Mouse (Mus musculus) c-Kit-negative CD71-positive TER-119-positive erythroid progenitor cells, embryonic 14.5 days (primary cell): ENCODE measurements around the gene Kif1b.
"Not testable (repeated sequence)": the region's sequence is repeated elsewhere in the genome, so short reads cannot be mapped to it uniquely, and the experiment has no call there.

Experiments used
- DNase-seq: peaks from one replicate; pipeline ENCODE4 v3.0.0-alpha.2; 2013; ENCODE audit warnings: low read depth, low spot score

Gene Kif1b

DNA sequence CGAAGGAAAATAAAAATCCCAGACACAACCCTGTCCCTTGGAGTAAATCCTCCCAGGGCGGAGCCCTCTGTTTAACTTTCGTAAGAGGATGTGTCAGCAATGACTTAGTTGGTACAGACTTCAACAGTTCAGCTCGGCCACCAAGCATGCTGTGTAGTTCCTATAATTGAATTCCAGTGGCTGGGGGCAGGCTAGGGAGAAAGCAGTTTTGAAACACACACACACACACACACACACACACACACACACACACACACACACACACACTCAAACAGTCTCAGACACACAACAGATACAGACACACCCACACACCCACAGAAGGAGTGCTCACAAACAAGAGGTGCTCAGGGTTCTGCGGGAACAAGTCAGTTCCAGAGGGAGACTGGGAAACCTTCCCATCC, 135.9 kb downstream of the Kif1b start:
- no peak for DNase-seq

DNA sequence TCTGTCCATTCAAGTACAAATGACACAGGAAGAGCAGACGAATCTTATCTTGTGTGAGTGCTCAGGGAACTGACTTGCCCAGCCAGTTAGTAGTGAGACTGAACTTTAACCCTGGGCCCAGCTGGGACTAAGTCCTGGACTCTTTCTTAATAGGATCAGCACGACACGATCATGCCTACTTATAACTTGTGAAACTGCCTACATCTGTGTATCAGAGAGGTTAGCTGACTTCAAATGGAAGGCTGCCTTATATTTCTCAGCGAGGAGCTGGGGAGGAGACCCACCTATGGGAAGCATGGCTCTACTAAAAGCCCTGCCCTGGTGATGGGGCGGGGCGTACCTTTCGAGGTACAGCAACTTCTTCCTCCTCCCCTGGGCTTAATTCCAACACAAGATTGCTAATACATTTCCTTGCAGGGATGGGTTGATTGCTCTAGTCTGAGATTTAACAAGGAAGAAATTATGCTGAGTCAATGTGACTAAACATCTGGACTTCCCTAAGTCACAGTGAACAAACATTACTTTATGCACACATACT, 137.0 kb downstream of the Kif1b start:
- no peak for DNase-seq

DNA sequence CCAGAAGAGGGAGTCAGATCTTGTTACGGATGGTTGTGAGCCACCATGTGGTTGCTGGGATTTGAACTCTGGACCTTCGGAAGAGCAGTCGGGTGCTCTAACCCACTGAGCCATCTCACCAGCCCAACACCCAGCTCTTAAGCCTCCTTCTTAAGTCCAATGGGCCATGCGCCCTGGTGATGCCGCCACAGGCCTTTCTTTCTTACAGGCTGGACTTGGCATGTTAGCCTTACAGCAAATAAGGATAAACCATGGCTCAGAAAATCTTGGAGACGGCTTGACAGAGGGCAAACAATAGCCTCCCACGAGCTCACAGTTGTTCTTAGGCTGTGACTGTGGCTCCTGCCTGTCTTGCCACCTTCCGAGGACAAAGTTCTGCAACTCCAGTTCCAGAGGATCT, 137.6 kb downstream of the Kif1b start:
- DNase-seq, result not testable (repeated sequence)

DNA sequence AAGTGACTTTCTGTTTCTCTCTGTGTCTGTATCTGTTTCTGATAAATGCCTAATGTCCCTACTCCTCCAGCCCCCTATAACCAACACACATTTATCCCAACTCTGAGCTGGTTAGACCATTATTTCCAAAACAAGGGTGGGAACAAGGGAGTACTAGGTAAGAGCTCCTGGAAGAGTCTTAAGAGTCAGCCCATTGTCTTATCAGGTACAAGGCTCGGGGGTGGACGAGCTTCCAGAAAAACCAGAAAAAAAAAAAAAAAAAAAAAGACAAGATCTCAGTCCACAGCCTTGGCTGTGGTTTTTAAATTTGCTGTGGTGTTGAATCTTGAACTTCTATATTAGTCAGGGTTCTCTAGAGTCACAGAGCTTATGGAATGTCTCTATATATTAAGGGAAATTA, 139.5 kb downstream of the Kif1b start:
- DNase-seq, result no peak

DNA sequence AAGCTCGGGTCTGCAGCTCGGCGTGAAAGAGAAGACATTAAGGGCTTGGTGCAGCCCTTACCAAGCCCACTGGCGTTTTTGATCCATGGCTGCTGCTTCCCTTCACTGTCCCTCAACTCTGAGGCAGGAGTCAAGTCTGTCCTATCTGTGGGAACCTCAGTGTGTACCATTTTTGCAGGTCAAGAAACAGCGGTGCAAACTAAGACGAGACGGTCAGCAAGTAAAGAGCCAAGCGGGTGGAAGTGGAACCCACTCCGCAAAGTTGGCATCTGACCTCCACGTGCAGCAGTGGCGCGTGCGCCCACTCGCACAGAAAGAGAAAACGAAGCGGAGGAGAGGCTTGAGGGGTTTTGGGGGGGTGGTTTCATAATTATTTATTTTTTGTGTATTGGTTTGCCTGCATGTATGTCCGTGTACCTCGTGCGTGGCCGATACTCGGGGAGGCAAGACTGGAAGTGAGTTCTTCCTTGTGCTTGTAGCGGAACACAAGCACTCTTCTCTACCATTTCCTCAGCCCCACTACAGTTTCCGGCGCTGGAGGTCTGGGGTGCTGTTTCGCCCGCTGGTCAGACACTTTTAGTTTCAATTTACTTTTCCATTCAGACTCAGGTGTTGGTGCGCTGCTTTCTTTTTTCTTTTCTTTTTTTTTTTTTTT, 140.4 kb downstream of the Kif1b start:
- DNase-seq, result no peak

DNA sequence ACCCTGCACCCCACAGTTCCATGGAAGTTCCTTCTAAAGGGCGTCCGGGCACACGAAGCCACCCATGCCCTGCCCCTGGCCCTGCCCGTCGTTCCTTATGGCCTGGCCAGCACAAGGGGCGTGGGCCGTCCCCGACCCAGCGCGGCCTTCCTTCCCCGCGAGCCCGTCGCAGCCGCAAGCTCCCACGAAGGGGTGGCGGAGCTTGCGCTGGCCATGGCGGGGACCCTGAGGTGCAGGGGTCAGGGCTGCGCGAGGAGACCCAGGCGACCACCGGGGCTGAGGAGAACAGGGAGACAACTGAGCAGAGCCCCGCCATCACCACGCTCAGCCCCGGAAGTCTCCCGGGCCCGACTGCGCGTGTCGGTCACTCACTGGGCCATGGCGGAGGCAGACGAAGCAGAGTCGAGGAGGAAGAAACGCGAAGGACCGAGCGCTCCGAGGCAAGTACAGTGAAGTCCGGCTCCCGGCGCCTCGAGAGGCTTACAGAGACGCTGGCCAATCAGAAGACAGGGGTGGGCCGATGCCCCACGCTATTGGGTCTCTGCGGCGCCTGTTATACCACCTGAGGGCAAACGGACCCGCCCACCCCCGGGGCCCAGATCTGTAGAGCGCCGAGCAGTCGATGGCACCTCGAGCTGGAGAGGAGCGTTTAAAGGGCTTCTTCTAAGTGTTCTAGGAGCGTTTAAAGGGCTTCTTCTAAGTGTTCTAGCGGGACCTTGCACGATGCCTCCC, 141.1 kb downstream of the Kif1b start, which contains the start of gene Pgd:
Pgd (minus strand) TSS at position 557 of the 732 bp plus-strand sequence.
- peak; percentile 90 for DNase-seq

DNA sequence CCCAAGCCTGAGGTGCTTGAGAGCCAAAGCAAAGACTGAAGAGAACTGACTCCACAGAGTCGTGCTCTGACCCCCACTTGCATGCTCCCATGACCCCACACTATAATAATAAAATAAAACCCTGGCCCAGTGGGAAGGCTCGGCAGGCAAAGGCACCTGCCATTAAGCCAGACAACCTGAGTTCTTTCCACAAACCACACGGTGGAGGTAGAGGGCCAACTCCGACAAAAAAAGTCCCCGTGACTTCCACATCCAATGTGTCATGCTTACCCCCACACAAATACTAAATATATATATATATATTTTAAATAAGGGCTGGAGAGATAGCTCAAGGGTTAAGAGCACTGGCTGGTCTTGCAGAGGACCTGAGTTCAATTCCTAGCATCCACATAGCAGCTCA, 143.3 kb downstream of the Kif1b start:
- DNase-seq, result no peak

DNA sequence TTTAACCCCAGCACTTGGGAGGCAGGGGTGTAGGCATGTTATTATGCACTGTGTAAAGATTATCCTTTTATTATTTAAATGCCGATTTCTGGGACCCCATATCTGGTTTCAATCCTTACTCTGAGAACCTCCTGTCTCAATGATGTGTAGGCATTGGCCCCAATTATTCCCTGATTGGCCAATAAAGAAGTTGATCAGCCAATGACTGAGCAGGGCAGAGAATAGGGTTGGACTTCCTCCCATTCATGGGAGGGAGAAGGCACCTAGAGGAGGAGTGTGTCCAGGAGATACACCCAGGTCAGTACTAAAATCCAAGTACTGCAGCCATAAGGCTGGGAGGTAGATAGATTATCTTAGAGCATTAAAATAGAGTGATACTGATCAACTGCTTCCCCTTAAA, 144.3 kb downstream of the Kif1b start:
- no peak for DNase-seq

DNA sequence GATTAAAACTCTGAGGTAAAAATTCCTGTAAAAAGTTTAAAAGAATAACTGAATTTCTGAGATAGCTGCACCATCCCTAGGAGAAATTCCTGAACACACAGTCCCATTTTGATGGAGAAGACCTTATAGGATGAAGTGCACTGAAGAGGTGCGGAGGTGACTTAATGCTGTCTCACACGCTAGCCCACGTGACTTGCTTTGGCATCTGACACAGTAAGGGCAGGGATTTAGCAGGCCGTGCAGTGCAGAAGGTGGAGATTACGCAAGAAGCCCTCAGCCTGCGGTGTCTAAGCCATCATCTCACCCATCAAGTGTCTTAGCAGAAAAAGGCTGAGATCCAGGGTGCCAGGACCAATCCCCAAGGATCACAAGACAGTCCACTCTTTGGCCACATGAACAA, 146.3 kb downstream of the Kif1b start:
- no peak for DNase-seq

DNA sequence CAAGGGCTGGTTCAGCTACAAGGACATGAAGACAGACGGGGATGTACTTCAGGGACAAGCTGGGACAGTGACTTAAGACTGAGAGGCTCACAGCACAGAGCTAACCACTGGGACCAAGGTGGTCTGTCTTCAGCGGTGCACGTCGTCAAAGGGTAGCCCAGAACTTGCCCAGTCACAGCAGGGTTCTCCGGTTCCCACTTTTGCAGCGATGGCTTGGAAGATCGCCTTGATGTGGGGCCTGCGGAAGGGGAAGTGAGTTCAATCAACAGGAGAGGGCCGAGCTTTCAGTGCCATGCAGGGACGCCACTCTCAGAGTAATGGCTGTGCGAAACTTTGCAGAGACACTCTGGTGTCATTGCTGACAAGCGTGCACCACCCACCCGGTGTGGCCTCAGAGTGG, 147.6 kb downstream of the Kif1b start:
- DNase-seq, result no peak

DNA sequence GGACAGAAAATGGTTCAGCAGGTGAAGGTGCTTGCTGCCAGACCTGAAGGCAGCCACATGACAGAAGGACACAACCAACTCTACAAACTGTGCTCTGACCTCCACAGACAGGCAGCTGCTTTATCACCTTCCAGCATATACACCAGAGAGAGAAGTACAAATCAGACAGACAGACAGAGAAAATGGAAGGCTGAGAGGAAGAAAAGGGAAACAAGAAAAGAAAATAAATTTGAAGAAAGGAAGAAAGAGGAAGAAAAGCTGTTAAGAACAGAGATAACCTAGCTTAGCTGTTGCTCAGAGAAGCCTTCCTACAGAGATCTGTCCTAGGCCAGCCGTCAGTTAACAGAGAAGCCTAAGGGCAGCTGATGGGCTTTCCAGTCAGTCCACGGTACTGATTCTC, 148.3 kb downstream of the Kif1b start:
- DNase-seq, result no peak

DNA sequence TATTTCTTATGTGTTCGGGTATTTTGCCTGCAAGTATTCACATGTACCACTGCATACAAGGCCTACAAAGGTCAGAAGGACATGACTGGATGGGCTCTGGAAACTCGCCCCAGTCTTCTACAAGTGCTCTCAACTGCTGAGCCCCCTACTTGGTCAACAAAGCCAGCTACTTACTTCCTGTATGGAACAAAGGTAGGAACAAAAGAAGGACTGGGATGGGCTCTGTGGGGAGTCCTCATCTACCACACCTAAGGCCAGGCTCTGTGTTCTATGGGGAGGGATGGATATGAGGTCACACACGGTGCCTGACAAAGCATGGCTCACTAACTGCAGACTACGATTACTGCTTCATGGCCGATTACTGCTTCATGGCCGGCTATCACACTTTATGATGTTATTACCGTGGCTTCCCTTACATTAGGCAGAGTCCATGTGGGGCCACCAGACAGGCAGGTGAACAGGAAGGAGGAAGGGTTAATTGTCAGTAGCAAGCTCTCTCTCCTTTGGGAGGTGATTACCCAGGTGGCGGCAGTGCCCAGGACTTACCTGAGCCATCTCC, 150.0 kb downstream of the Kif1b start:
- DNase-seq, result no peak

DNA sequence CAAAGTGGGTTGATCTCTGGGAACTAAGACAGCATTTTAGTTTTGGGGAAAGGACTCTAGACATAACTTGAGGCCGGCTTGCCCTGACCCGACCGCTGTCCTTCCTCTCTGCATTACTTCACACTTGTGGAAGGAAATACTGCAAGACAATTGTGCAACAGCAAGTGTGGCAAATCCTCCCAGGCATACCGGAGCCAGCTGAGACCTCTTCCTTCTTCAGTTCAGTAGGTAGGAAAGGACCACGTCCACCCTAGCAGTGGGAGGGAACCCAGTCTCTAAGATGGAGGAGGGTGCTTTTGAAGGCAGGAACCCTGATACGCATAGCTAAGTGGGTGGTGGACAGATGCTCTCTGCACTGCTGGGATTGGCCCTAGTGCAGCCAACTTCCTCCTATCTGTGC, 151.8 kb downstream of the Kif1b start:
- DNase-seq, result no peak

DNA sequence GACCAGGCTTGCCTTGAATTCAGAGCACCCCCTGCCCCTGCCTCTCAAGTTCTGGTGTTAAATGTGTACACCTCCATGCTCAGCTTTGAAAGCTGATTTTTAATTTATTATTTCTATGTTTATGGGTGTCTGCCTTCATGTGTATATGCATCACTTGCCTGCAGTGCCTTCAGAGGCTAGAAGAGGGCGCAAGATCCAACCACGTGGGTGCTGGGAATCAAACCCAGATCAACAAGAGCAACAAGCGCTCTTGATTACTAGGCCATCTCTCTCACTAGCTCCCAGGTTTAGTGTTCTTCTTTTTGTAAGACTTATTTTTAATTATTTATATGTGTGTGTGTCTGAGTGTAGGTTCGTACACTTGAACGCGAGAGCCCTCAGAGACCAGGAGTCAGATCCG, 152.6 kb downstream of the Kif1b start:
- DNase-seq, result no peak

DNA sequence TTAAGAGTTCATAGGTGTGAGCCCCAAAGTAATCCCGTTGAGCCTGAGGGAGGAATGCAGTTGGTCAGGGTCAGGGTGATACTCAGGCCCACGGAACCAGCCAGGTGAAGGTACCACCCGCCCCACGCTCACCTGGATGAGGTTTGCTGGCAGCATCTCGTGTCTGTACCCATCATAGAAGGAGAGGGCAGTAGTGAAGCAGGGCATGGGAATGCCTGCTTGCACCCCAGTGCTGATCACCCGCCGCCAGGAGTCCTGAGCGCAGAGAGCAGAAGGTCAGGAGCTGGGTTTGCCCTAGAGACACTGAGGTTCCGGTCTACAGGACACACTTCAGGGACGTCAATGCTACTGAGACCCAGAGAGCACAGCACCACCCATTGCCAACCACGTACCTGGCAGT, 156.8 kb downstream of the Kif1b start:
- DNase-seq, result no peak

DNA sequence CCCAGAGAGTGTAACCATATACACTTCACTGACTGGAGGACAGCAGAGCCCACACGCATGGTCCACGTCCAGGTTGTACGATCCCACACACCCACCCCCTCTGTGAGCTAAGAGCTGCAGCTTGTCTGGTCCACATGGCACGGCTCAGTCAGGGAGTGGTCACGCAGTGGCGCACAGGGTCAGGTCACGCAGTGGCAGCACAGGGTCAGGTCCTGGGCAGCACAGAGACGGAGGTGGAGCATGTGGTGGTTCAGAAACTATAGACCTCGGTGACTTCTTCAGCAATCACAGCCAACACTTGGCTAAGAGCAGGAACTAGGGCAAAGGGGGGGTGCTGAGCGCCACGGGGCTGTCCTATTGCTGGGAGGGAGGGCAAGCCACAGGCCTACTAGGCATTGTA, 157.2 kb downstream of the Kif1b start:
- DNase-seq, result no peak

DNA sequence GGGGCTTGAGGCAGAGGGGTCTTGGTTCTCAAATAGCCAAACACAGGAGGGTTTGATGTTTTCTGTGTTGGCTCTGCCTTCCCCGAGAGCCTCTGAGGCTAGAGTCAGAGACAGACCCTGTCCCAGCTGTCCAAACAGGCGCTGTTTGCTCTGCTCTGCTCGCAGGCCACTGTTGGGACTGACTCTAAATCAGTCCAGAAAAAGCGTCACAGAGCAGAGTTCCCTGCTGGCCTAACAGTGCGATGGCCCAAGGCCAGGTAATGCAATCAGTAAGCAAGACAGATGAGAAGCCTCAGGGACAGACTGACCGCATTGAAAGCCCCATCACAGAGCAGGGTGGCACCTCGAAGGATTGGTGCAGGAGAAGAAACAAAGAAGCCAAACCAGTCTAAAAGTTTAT, 157.9 kb downstream of the Kif1b start:
- no peak for DNase-seq

DNA sequence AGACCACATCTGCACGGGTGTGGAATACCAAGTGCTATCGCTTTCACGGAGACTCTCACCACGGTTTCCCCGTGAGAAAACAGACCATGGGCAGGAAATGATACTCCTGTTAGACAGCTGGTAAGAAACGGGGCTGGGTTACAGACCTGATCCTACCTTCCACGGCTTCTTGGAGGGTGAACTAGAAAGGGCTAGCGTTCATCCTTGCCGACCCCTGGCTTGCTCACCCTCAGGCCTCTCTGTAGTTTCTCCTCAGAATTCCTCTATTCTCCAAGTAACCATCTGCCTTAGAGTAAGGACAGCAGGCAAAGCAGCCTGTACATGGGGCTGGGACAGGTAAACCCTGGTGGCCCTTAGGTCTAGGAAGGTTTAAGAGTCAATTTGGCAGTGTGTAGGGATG, 158.3 kb downstream of the Kif1b start:
- DNase-seq, result no peak

DNA sequence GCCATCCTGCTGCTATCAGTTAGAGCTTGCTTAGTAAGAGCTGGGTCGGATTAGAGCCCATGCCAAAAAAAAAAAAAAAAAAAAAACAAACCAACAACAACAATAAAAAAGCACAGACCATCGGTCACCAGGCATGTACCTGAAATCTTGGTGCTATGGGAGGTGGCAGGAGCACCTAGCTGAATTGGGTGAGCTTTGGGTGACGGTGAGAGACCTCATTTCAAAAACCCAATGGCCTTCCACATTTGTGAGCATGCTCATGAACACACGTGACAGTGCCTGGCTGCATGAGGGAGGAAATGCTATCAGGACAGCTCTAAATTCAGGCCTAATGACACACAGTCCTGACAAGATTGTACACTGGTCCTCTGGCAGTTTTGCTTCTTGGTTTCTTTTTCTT, 159.4 kb downstream of the Kif1b start:
- no peak for DNase-seq

DNA sequence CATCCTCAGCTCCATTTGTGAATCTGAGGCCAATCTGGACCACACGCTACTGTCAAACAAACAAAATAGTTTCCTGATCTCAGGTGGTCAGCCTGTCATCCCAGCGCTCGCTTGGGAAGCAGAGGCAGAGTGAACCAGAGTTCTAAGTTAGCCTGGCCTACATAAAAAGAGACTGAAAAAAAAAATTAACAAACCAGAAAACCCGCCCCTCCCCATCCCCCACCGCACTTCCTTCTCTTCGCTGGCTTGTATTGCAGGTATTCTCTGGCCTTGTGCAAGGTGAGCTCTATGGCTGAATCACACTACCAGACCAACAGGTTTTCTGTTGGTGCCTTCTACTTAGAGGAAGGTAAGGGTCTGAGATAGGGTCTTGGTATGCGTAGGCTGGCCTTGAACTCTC, 160.0 kb downstream of the Kif1b start:
- DNase-seq, result no peak

DNA sequence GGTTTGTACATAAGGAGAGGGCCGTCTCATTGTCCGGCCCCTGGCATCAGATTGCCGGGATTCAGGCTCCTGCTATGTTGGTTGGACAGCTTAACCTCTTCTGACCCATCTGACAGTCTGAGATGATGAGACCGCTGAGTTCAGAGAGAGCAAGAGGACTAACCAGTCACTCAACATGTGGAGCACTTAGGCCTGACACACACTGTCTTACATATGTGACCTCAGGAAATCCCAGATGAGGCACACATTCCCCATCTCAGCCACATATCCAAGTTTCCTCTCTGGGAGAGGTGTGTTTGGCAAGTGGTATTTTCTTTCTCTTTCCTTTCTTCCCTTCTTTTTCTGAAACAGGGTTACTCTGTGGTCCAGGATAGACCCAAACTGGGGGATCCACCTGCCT, 162.3 kb downstream of the Kif1b start:
- DNase-seq, result no peak

DNA sequence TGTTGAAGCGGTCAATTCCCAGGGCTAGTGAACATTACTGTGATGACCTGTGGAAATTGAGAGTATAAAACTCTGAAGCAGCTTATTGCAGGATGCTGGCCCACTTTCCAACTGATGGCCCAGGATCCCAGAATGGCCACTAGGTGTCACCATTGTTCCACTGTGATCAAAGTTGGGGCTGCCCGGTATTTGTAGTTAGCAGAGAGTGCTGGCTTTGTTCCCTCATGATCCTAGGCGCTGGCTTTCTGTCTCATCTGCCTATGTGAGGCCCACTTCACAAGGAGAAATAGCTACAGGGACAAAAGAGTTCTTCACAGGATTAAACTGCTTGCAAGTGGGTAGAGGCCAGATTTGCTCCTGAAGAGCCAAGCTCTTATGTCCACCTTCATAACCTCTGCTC, 163.0 kb downstream of the Kif1b start:
- peak; percentile 61 for DNase-seq

DNA sequence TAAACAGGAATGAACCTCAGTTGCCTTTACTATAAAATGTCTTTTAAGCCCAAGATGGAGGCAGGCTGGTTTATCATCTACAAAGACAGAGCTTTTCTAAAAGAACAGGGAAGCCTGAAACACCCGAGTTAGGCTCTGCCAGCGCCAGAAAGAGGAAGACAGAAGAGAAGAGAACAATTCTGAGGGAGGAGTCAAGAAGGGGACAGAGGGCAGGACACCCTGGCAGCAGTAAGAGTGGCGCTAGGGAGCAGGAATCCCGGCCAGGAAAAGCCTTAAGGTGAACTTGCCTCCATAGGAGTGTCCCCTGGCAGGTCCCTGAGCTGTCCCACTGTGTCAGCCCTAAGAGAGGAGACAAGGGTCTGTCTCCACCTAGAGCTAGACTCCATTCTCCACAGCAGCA, 163.9 kb downstream of the Kif1b start:
- no peak for DNase-seq
